Mouse (Mus musculus): Measurements from ENCODE around the gene Bmp3.

GRCm38 (mm10) chr5:98834300-98834699 is 19.9 kb upstream of the Bmp3 start:
- TF ChIP-seq CTCF (IDR thresholded peaks at IDR 0.05; ENCODE audit: low read depth): no peak
- no peak for TF ChIP-seq EP300 (optimal IDR thresholded peaks at IDR 0.05)
